Comparison of ENCODE assay signal across 8 mouse cellular contexts in genomic region chr4:106617056-106617455, GRCm38 (mm10). TPM values are rescaled to one million over a fixed set of nuclear protein-coding genes. Genes with fewer than 3 reads are reported as not detected.
DNase-seq lines count a peak whose midpoint lies in the region; ATAC-seq and TF ChIP-seq lines count a peak whose summit lies in the region.

TSS of gene Lexm (minus strand) at chr4:106617241.

- H3K4me1 ChIP-seq in CH12.LX (ENCODE audit: control insufficient read depth in 1 of 2, insufficient read depth in 2 of 2) = peaks cover 14 to 33% of the 10 kb centered on the region in 2 experiments; a peak in 3 of 4 replicates
- H3K4me1 ChIP-seq in forebrain, embryonic 11.5 days (replicated peaks; ENCODE audit: control insufficient read depth, insufficient read depth, low read length) = 0 out of 2 replicates have a peak, but pooled peaks cover 3% of the 10 kb centered on the region
- H3K4me1 ChIP-seq in stomach, embryonic 15.5 days = peaks cover 14% of the 10 kb centered on the region

- in situ Hi-C loops in CH12.LX (cut with MboI; ENCODE audit: low pct_ligation_motif_present, low pct_unique_long_range_greater_than_20kb, low sequenced_read_pairs) = no loop called here

- no peaks in the 10 kb centered on the region for H3K36me3 ChIP-seq in CH12.LX (replicated peaks in 1 of 2; ENCODE audit: control insufficient read depth in 1 of 2, insufficient read depth in 1 of 2, low read length in 1 of 2)
- no peaks in the 10 kb centered on the region for H3K36me3 ChIP-seq in forebrain, embryonic 11.5 days (ENCODE audit: control insufficient read depth, insufficient read depth, low read length)
- H3K36me3 ChIP-seq in stomach, embryonic 15.5 days = no peaks in the 10 kb centered on the region

- H3K4me3 ChIP-seq in CH12.LX (replicated peaks in 1 of 3; ENCODE audit: low read depth in 2 of 3, low read length in 2 of 3, poor library complexity in 1 of 3) = no peak within 1 kb of the TSS
- H3K4me3 ChIP-seq in forebrain, embryonic 11.5 days (ENCODE audit: low read depth, low read length) = peak within 1 kb of the TSS; percentile 11; the same call in 1 of the 2 replicates
- peak within 1 kb of the TSS; percentile 14 for H3K4me3 ChIP-seq in stomach, embryonic 15.5 days (replicated peaks)

- ATAC-seq in forebrain, embryonic 11.5 days (replicated peaks; ENCODE audit: low FRiP score) = no peak
- peak; percentile 17; the same call in 1 of the 2 replicates for ATAC-seq in stomach, embryonic 15.5 days (ENCODE audit: insufficient read depth, low FRiP score, low read depth)

- TF ChIP-seq POLR2A in CH12.LX (IDR thresholded peaks at IDR 0.05; ENCODE audit: low read depth, low read length) = no peak

- H3K9ac ChIP-seq in CH12.LX (ENCODE audit: insufficient read depth, low read depth) = no peak within 1 kb of the TSS
- peak within 1 kb of the TSS; percentile 7; the same call in 1 of the 2 replicates for H3K9ac ChIP-seq in forebrain, embryonic 11.5 days (ENCODE audit: low read length)
- H3K9ac ChIP-seq in stomach, embryonic 15.5 days = no peak within 1 kb of the TSS

- no peak for TF ChIP-seq CTCF in CH12.LX (conservative IDR thresholded peaks at IDR 0.05 in 1 of 2, IDR thresholded peaks at IDR 0.05 in 1 of 2; ENCODE audit: low read depth in 2 of 2, low read length in 2 of 2)

- peak within 1 kb of the TSS; percentile 41 for H3K4me2 ChIP-seq in CH12.LX (ENCODE audit: insufficient read depth, low read depth, poor library complexity, severe bottlenecking)
- H3K4me2 ChIP-seq in forebrain, embryonic 11.5 days (ENCODE audit: low read depth, low read length, severe bottlenecking) = peak within 1 kb of the TSS; percentile 51
- H3K4me2 ChIP-seq in stomach, embryonic 15.5 days = peak within 1 kb of the TSS; percentile 53

- no peak within 1 kb of the TSS for H3K27ac ChIP-seq in CH12.LX (ENCODE audit: insufficient read depth, low read depth)
- H3K27ac ChIP-seq in forebrain, embryonic 11.5 days (ENCODE audit: low read depth, low read length) = no peak within 1 kb of the TSS
- H3K27ac ChIP-seq in stomach, embryonic 15.5 days = no peak within 1 kb of the TSS

- H3K9me3 ChIP-seq in CH12.LX (replicated peaks; ENCODE audit: low read length) = no peaks in the 10 kb centered on the region
- H3K9me3 ChIP-seq in forebrain, embryonic 11.5 days (ENCODE audit: control insufficient read depth, low read length) = no peaks in the 10 kb centered on the region
- no peaks in the 10 kb centered on the region for H3K9me3 ChIP-seq in stomach, embryonic 15.5 days

- DNase-seq in adrenal gland, postnatal 14 days = peak; percentile 53
- DNase-seq in adrenal gland, adult (ENCODE audit: inconsistent age in 2 of 2, low spot score in 1 of 2) = no peak
- no peak for DNase-seq in CH12.LX (ENCODE audit: extremely low read depth)
- peak; percentile 62 for DNase-seq in forebrain, embryonic 11.5 days (ENCODE audit: low spot score)
- peak; percentile 64 for DNase-seq in liver
- DNase-seq in natural killer cell, adult 2 months (ENCODE audit: low spot score in 2 of 2) = no peak
- no peak for DNase-seq in frontal cortex, postnatal 36 days (ENCODE audit: low spot score in 2 of 2)

- WGBS in forebrain, embryonic 11.5 days = under 1% methylated on average over 19 of the region's 19 CpGs
- WGBS in stomach, embryonic 15.5 days = 2% methylated on average over 18 of the region's 19 CpGs

- peaks cover 9% of the 10 kb centered on the region for H3K27me3 ChIP-seq in CH12.LX (replicated peaks)
- peaks cover 7% of the 10 kb centered on the region for H3K27me3 ChIP-seq in forebrain, embryonic 11.5 days (ENCODE audit: control insufficient read depth, insufficient read depth, low read length)
- peaks cover 7% of the 10 kb centered on the region for H3K27me3 ChIP-seq in stomach, embryonic 15.5 days (replicated peaks)

- no peak for TF ChIP-seq RAD21 in CH12.LX (IDR thresholded peaks at IDR 0.05; ENCODE audit: low read depth, low read length)

- TF ChIP-seq EP300 in CH12.LX (IDR thresholded peaks at IDR 0.05; ENCODE audit: low read length) = no peak

- H3K79me2 ChIP-seq in CH12.LX (replicated peaks; ENCODE audit: control insufficient read depth, extremely low read depth, insufficient read depth, poor library complexity, severe bottlenecking) = no peaks in the 10 kb centered on the region

- dilution Hi-C loops in CH12.LX (cut with MboI; ENCODE audit: extremely low pct_ligation_motif_present, extremely low pct_unique_long_range_greater_than_20kb, low sequenced_read_pairs) = no loop called here

TF ChIP-seq in CH12.LX, 34 proteins besides CTCF, POLR2A, EP300 and RAD21:
- TF ChIP-seq HCFC1 (IDR thresholded peaks at IDR 0.05; ENCODE audit: low read depth, low read length) (no peak), USF1 (IDR thresholded peaks at IDR 0.05; ENCODE audit: low read depth, low read length) (no peak), ETS1 (conservative IDR thresholded peaks at IDR 0.05; ENCODE audit: low read depth, low read length) (no peak), KAT2A (IDR thresholded peaks at IDR 0.05; ENCODE audit: insufficient replicate concordance, low read length) (no peak), NELFE (IDR thresholded peaks at IDR 0.05; ENCODE audit: low read depth, low read length) (no peak), RCOR1 (conservative IDR thresholded peaks at IDR 0.05; ENCODE audit: low read depth, low read length) (no peak), ELF1 (IDR thresholded peaks at IDR 0.05; ENCODE audit: low read depth, low read length) (no peak), NRF1 (IDR thresholded peaks at IDR 0.05; ENCODE audit: low read depth, low read length) (no peak), PAX5 (IDR thresholded peaks at IDR 0.05; ENCODE audit: low read length) (no peak), ZKSCAN1 (IDR thresholded peaks at IDR 0.05; ENCODE audit: borderline replicate concordance, low read depth, low read length) (no peak), MXI1 (IDR thresholded peaks at IDR 0.05; ENCODE audit: low read depth, low read length) (peak; percentile 98), SMC3 (IDR thresholded peaks at IDR 0.05; ENCODE audit: low read depth, low read length) (no peak), MAX (IDR thresholded peaks at IDR 0.05; ENCODE audit: low read length) (peak; percentile 61; the same call in 1 of the 2 replicates), MEF2A (IDR thresholded peaks at IDR 0.05; ENCODE audit: borderline replicate concordance, low read depth, low read length) (no peak), SIN3A (IDR thresholded peaks at IDR 0.05; ENCODE audit: low read length) (peak; percentile 56; the same call in 1 of the 2 replicates), ZMIZ1 (IDR thresholded peaks at IDR 0.05; ENCODE audit: low read depth, low read length) (no peak), MAFK (IDR thresholded peaks at IDR 0.05; ENCODE audit: insufficient replicate concordance, low read length) (no peak), POLR2AphosphoS2 (IDR thresholded peaks at IDR 0.05; ENCODE audit: low read depth, low read length) (no peak), CHD1 (IDR thresholded peaks at IDR 0.05; ENCODE audit: low read depth, low read length) (no peak), MYC (IDR thresholded peaks at IDR 0.05; ENCODE audit: low read depth, low read length) (no peak), TCF12 (IDR thresholded peaks at IDR 0.05; ENCODE audit: low read depth, low read length) (no peak), JUN (IDR thresholded peaks at IDR 0.05; ENCODE audit: insufficient read depth, low read depth, low read length) (no peak), JUND (conservative IDR thresholded peaks at IDR 0.05; ENCODE audit: low read depth, low read length) (no peak), IRF4 (IDR thresholded peaks at IDR 0.05; ENCODE audit: low read depth, low read length) (no peak; the same call in 1 of the 2 replicates), USF2 (conservative IDR thresholded peaks at IDR 0.05; ENCODE audit: low read depth, low read length) (no peak), MAZ (IDR thresholded peaks at IDR 0.05; ENCODE audit: low read depth, low read length) (no peak), UBTF (IDR thresholded peaks at IDR 0.05; ENCODE audit: low read depth, low read length) (no peak), TBP (conservative IDR thresholded peaks at IDR 0.05; ENCODE audit: low read depth, low read length) (no peak), GABPA (IDR thresholded peaks at IDR 0.05; ENCODE audit: insufficient replicate concordance, low read depth, low read length) (no peak), CHD2 (IDR thresholded peaks at IDR 0.05; ENCODE audit: low read length) (no peak), ZC3H11A (IDR thresholded peaks at IDR 0.05; ENCODE audit: low read depth, low read length) (no peak), E2F4 (IDR thresholded peaks at IDR 0.05; ENCODE audit: insufficient replicate concordance, low read depth, low read length) (no peak), BHLHE40 (IDR thresholded peaks at IDR 0.05; ENCODE audit: low read depth, low read length) (peak; percentile 66), ZNF384 (IDR thresholded peaks at IDR 0.05; ENCODE audit: low read depth, low read length) (no peak)

RNA-seq across cellular contexts. Expression of gene Lexm, which starts in this region (rescaled TPM):
- not detected in 2 replicates for total RNA-seq in adrenal gland, postnatal 14 days (2021)
- total RNA-seq in CH12.LX (2012; rRNA removed) (0.21 TPM in 2 replicates), CH12.LX (2014; rRNA removed) (0.15 and 0.19 TPM in 2 replicates)
- not detected in 2 replicates for polyA plus RNA-seq in CH12.LX (2012; ENCODE audit: insufficient read length, low read depth)
- polyA plus RNA-seq in forebrain, embryonic 11.5 days (2014; fragmentation: Nextera tagmentation; extraction: Ambion mirVana) = 0.21 and 0.35 TPM in 2 replicates
- 0.08 TPM in 1 of 2 replicates, not detected in the other for polyA plus RNA-seq in stomach, embryonic 15.5 days (2015; fragmentation: Nextera tagmentation; extraction: Ambion mirVana)

Comparison
In these comparisons a context has a peak if more than half of its experiments do, and no peak if none do; other contexts are left out.
1. Peak in DNase-seq in adrenal gland, postnatal 14 days; RNA of the gene not detected or under 1 TPM.
2. Peak in DNase-seq, H3K4me3 ChIP-seq, H3K9ac ChIP-seq and H3K4me2 ChIP-seq in forebrain, embryonic 11.5 days; RNA of the gene not detected or under 1 TPM.
3. Peak in ATAC-seq, H3K4me3 ChIP-seq and H3K4me2 ChIP-seq in stomach, embryonic 15.5 days; RNA of the gene not detected or under 1 TPM.